Mouse (Mus musculus) gastrocnemius, postnatal 36 days (tissue): Measurements from ENCODE around the gene Prkar1b. TPM values are rescaled to one million over a fixed set of nuclear protein-coding genes. Genes with fewer than 3 reads are reported as not detected.

Source experiments
- DNase-seq, 2 experiments: peaks; one replicate each; pipeline ENCODE4 v3.0.0; 2022
- intact Hi-C: fragments of 180-260 bp; cut with DNase I; formaldehyde crosslinking; loops from one replicate; pipeline ENCODE4 v1.15.1; 2025
- total RNA-seq, 2 experiments: library from RNA; stranded (reverse); gene quantifications; 2 replicates each; pipeline ENCODE4 v1.2.3; 2021

The Prkar1b gene
- total RNA-seq, 2 experiments from 2014 or later, result 1.2 to 1.5 TPM

DNA sequence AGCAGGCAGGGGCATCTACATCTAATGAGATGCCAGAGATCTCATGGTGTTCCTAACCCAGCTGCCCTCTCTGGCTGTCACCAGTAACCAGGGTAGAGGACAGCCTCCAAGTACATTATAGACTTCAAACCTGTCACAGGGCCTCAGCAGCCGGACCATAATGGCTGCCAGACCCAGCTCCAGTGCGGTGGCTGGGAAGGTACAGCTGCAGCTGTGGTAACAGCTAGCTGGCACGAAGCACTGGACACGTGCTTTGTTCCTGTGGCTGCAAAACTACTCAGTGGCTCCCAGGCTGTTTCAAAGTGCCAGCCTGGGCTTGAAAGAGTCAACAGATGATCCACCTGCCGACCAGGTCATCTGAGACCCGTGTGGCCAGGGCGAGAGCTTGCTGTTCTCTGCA is 73.4 kb downstream of the Prkar1b start:
- intact Hi-C loops, result loop anchor here (5.0 kb wide), 1 partner anchor 79 kb away; the partner anchor contains the start of gene Pdgfa

DNA sequence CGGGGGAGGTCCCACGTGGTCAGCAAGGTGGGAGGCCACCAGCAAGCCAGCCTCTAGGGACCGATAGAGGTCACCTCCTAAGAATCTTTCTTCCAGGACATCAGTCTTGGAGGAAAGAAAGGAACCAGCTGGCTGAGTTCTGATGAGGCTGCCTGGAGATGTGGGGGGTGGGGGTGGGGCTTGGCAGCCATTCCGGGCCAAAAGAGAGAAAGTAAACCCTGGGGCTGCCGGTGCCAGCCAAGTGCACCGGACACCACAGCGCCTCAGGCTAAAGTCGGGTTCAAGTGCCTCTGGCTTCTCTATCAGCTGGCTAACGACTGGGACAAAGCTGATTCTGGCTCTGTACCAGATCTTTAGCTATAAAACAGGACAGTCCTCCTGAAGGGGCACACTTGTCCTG is 74.0 kb downstream of the Prkar1b start:
- intact Hi-C loops, result loop anchor here (5.0 kb wide), 1 partner anchor 78 kb away; the partner anchor contains the start of gene Pdgfa

More for the DNA sequence above, 73.4 kb downstream of the Prkar1b start:
- DNase-seq, result no peak

DNA sequence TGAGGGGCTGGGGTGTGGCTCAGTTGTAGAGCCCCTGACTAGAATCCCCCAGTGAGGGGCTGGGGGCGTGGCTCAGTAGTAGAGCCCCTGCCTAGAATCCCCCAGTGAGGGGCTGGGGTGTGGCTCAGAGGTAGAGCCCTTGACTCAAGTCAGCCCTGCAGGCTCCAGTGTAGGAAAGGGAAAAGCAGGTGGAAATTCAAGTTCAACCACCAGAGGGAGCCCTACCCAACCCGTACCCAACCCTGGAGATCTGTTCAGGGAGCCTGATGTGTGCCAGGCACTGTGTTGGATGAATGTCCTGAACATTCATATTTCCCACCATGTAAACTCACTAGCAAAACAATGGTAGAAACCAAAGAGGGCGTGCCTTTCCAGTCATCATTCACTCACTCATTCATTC is 74.7 kb downstream of the Prkar1b start:
- intact Hi-C loops, result loop anchor here (5.0 kb wide), 1 partner anchor 78 kb away; the partner anchor contains the start of gene Pdgfa
- DNase-seq, result peak in 1 of 2 experiments; percentile 50

More for the DNA sequence above, 74.0 kb downstream of the Prkar1b start:
- DNase-seq, result no peak

DNA sequence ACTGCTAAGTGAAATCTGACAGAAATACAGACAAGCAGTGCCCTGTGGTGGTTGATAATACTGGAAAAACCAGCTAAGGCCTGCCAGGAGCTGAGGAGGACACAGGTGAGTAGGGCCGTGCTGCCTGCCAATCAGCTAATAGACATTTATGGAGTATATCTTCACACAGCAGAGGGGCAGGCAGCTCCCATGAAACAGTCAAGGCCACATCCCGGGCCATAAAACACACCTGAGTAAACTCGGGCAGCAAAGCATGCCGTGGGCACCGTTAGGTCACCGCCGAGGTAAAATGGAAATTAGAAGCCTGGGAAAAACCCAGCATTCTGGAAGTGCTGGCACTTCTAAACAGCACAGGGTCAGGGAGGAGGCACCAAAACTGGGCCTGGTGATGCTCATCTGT is 75.8 kb downstream of the Prkar1b start:
- DNase-seq, result no peak
- intact Hi-C loops, result no loop called here

DNA sequence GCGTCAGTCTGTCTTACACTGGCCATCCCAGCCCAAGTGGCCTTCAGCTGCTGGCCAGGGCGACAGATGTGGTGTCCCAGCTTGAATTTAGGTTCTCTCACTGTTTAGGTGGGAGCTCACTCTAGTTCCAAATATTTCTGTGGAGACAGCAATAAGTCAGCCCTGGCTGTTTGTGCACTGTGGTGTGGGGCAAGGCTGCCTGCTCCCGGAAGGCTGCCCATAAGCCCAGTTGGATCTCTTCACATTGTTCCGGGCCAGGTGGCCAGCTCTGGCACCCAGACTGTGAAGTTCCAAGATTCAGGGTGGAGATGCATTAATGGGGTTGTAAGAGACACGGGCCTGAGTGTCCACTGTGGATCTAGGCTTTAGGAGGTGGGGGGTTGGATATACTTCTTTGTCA is 76.9 kb downstream of the Prkar1b start:
- intact Hi-C loops, result no loop called here

DNA sequence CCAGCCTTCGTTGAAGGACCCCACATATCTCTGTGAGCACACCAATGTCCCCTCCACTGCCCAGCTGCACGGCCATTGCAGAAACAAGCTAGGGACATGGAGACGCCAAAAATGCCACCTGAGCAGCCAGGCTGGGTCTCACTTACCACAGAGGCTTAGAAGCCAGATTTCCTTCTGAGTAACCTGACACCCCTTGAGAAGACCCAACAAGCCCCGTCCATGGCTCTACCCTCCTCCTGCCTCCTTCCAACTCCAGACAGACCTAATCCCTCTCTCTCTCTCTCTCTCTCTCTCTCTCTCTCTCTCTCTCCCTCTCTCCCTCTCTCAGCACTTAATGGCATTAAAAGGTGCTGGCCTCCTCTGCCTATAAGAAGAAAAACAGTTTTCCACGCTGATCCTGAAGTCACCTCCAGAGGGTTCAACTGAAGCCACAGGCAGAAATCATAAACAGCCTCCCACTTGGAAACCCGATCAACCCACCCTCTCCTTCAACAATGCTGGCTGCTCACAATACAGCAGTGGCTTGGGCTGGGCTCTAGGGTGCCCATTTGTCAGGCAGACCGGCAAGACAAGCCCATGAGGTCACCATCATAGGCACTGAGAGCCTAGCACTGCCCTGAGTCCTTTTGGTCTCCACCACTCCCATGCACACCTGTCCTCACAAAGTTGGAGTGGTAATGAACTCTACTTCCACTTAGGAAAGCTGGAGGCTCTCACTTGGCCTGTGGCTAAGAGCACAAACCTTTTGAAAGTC is 82.8 kb downstream of the Prkar1b start:
- DNase-seq, result no peak
- intact Hi-C loops, result no loop called here

More for the DNA sequence above, 76.9 kb downstream of the Prkar1b start:
- DNase-seq, result no peak

DNA sequence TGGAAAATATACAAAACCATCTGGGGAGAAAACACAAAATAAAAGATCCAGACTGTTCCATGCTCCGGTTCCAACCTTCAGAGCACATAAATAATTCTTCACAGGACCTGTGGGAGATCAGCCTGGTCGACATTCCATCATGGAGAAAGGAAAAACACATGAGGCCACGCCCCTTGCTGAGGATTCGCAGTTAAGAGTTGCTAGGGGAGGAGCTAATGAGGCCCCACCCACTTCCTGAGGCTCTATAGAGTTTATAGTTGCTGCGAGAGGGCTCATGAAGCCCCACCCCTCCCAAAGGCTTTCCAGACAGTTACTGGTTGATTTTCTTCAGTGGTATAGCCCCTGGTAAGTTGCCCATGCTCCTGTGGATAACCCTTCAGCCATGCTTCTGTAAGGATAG is 85.2 kb downstream of the Prkar1b start:
- intact Hi-C loops, result no loop called here
- no peak for DNase-seq

DNA sequence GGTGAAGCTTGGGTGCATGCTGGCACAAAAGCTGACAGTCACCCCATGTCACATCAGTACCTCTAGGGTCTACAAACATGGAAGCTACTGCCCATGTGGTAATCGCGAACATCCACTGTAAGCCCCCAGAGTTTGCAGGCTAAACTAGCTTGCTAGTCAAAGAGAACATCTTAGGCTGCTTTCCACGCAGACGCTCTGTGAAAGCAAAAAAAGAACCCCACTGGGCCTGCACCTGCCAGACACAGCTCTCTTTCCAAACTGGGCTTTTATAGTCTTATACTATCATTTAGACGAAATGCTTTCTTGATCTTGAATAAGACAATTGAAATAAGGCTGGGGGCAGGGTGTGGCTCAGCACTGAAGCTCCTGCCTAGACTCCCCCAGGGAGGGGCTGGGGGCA is 88.1 kb downstream of the Prkar1b start:
- intact Hi-C loops, result no loop called here
- no peak for DNase-seq

DNA sequence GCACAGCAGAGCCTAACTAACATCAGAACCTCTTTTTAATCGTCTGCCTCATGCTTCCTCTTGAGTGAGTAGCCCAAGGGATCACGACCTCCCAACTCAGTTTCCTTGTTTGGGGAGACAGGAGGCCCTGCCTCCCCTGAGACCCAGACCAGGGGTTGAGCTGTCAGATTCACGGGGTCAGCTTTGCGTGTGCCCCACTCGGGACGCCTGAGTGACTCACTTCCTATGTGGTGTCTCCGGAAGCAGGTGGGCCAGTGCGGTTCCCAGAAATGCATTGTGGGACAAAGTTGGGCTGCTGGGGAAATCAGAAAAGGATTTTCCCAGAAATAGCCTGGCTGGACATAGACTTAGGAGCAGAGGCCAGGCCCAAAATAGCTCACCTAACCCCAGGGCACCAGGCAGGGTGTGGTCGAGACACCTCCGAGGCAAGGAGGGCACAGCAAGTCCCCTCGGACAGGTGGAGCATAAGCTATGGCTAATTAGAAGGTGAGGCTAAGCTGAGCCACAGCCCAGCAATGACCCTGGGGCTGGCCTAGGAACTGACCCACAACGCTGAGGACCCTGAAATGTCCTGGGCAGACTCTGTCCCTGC is 89.2 kb downstream of the Prkar1b start:
- intact Hi-C loops, result no loop called here
- no peak for DNase-seq

DNA sequence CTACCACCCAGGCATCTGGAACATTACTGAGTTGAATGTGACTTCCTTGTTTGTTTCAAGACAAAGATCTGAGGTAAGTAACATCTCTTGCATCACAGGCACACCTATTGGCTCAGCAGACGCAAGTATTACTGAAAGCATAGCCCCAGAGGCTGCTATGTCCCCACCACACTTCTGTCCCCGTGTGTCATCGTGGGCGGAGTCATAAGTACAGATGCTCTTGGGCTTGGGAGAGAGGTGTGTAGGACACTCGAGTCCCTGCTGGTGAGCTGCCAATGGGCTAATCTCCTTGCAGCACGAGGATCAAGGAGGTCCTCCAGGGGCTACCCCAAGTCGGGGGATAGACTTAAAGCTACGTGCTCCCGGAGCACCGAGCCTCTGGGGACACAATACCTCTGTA is 96.6 kb downstream of the Prkar1b start:
- no peak for DNase-seq
- intact Hi-C loops, result no loop called here

DNA sequence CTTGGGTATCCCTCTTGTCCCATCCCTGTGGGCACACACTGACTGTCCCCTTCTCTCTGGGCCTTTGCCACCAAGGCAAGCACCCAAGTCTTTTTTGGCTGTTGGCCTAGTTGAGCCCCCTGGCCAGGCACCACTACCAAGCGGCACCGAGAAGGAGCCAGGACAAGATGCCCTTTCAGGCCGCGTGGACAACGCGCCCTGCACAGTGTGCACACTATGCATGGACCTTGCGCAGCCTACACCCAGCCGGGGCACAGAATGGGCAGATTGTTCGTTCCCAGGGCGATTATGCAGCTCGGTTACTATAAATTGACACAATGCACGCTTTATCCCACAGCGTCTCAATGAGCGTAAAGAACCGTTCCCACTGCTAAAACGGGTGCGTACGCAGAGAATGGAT is 98.5 kb downstream of the Prkar1b start:
- intact Hi-C loops, result no loop called here

DNA sequence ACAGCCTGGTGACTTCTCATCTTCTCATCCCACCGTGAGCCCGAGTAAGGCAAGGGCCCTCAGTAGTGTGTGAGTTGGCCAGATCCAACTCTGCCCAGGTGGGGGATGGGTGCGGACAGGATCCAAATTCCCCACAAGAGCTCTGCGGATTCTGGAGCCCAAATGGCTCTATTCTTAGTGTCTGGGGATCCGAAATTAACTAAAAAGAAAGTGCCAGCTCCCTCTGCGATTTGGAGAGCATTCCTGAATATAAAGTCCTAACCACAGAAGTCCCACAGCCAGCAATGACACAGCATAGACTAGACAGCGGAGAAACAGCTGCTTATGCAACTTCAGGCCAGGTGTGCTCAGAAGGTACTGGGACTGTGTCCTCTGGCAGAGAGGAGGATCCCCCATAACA is 100.4 kb downstream of the Prkar1b start:
- no peak for DNase-seq

More for the DNA sequence above, 98.5 kb downstream of the Prkar1b start:
- DNase-seq, result no peak

DNA sequence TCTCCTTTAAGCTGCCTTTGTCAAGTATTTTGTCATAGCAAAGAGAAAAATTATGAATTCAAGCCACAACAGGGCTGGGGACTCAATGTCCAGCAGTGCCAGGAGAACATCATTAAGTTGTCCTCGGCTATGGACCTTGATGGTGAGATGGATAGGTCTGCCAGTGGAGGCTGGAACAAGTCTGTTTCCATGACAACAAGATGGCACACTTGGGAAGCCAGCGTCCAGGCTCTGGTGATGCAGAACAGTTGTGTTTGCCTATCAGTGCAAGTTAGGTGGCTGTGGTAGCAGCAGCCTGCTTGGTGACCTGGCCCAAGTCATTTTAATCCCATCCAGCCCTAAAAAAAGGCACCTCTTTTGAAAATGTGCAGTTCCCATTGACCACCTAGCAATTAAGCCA is 102.6 kb downstream of the Prkar1b start:
- intact Hi-C loops, result no loop called here
- DNase-seq, result no peak

More for the DNA sequence above, 100.4 kb downstream of the Prkar1b start:
- intact Hi-C loops, result no loop called here

DNA sequence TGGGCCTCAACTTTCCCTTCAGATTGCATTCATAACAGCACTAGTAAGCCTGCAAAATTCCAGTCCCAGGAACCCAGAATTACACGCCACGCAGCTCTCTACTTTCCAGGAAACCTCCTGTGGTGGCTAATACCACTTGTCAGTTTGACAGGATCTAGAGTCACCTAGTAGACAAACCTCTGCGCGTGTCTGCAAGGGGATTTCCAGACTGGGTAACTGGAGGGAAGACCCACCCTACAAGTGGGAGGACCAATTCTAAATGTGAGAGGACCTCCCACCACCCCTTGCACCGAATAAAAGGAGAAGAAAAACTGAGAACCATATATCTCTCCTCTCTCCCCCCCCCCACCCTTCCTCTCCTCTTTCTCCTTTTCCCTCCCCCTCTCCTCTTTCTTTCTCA is 103.2 kb downstream of the Prkar1b start:
- DNase-seq, result no peak

DNA sequence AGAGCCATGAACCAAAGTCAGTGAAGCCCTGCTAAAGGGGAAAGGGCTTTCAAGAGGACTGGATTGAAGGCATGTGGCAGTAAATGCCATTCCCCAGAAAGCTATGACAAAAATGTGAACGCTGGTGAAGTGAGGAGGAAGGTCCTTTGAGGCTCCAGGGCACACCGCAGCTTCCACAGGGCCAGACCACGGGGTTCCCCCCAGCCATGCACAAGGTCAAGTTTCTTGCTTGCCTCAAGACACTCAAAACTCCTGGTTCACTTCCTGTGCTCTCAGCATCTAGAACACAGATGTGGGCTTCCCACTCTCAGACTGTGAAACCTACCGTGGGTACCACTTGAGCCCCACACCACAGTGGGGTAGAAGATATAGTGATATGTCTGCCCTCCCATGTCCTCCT is 106.3 kb downstream of the Prkar1b start:
- intact Hi-C loops, result no loop called here
- no peak for DNase-seq

More for the DNA sequence above, 103.2 kb downstream of the Prkar1b start:
- intact Hi-C loops, result no loop called here

DNA sequence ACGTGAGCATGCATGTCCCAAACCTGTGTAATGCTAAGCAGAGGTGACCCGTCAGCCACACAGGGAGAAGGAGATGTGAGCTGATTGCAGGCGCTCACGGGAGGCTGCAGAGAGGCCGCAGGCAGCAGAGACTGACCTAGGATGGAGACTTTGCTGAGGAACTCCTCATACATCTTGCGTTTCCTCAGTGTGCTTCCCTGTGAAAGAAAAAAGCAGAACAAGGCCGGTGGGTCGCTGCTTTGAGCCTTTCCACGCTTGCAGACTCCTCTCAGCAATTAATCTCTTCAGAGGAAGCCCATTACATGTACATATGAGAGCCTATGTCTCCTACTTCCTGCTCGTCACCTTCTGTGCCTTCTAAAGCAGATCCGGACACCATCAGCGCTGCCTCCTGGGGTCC is 107.5 kb downstream of the Prkar1b start:
- no peak for DNase-seq
- intact Hi-C loops, result no loop called here

DNA sequence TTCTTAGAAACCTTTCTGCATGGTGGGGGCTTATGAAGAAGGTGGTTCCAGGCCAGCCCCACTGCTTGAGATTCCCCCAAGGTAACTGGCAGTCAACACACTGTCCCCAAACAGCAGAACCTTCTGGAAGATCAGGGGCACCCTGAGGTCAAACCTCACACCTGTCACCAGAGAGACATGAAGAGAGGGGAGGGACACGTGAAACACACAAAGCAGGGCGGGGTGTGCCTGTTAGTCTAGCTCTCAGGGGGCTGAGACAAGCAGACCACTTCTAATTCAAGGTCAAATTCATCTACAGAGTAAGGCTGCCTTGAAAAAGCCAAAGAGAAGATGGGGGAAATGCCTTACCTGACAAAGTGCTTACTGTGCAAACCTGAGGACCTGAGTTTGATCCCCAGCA is 114.6 kb downstream of the Prkar1b start:
- intact Hi-C loops, result no loop called here
- no peak for DNase-seq

DNA sequence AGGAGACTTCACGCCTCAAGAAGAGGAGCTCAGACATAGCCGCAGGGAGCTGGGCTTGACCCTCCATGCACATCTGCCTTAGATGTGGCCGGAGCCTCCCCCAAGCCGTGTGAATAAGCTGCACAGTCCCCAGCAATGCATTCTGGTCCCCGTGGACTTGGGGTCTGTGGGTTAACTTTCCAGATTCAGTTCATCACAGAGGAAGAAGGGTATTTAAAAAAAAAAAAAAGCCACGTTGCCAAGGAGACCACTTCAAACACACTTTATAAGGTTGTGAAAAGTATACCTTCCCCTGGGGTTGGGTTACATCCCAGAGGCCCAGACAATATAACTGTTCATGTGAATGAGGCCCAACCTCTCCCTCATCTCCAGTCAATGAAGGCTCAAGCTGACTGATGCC is 115.1 kb downstream of the Prkar1b start:
- no peak for DNase-seq
- intact Hi-C loops, result no loop called here

DNA sequence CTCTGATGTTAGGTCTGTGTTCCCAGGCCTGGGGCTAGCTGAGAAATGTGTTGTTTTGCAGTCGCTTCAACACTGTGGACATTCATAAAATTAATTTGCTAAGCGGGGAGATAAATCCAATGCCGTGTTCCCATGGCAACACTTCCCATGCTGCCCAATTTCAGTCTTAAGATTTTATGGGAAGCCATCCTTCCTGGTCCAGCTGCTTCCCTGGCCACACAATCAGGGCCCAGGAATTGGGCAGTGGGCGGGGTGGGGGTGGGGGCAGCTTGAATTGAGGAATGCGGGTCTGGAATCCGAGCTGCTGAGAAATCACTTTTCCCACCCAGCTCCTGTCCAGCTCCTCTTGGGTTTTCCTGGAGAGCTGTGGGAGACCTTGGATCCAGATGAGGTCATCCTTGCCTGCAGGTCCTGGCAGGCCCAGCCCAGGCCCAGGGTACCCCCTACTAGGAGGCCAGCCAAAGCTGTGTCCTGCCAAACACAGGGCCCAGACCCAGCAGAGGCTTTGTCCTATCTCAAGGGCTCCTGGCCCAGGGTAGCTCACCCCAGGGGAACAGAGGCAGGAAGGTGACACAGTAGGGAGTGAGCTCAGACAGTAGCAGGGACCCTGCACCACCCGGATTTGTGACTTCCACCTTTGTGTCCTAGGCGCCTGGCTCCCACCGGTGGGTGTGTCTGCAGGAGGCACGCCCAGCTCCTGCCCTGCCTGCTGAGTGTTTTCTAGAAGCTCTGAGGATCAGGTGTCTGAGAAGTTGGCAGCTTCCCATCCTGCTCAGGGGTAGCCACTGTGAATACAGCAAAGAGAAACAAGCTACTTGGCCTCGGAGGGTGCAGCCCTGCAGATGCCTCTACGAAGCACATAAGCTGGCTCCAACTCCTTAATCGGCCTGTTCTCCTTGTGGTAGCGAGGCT is 116.1 kb downstream of the Prkar1b start:
- DNase-seq, result peak in 1 of 2 experiments; percentile 23
- intact Hi-C loops, result no loop called here

DNA sequence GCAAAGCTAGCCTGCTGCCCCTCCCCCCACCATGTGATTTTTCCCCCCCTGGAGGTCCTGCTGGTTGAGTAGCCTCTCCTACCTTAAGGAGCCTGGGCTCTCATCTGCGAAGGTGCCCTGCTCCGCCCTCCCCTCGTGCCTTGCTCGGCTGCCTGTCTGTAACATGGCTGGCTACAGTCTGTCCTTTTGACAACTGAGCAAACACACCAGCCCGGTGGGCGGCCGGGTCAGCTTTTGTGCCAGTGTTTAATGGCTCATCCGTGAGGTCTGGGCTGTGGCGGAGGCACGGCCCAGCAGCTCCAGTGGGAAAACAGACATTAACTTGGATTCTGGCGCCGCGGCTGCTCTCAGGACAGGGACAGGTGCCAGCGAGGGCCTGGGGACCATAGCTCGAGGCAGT is 122.2 kb downstream of the Prkar1b start:
- intact Hi-C loops, result no loop called here
- DNase-seq, result no peak
